ENCODE assay signal across 29 mouse cellular contexts in the genomic region with DNA sequence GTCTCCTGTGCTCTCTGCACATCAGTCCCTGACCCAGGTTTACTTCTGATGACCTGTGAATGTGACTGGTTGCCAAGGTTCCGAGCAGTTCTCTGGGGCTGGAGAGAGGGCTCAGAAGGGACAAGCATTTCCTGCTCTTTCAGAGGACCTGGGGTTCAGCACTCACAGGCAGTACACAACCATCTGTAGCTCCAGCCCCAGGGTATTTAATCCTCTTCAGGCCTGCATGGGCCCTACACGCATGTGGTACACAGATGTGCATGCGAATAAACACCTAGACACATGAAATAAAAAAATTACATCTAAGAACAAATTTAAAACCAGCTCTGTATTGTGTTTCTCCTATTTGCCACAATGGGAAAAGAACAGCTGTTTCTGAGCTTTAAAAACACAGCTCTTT.
DNase-seq lines count a peak whose midpoint lies in the region; ATAC-seq and TF ChIP-seq lines count a peak whose summit lies in the region.
"Had no signal": no experiment of that assay in that cellular context is flagged by ENCODE, and none has a peak within 500 bp of the region (broad histone marks: within the 10 kb centered on the region; RNA-seq: fewer than 3 reads in every experiment).

No protein-coding gene starts in this region.

- no peak for DNase-seq in heart, embryonic 10.5 days (ENCODE audit: low spot score)
- DNase-seq in heart, adult 18-20 months, result no peak
- no peak for DNase-seq in midbrain, postnatal 0 days (ENCODE audit: low spot score)
- DNase-seq: adrenal gland, postnatal 10 days; cerebellum, adult 11 months; cerebellum, adult 9-10 months; cerebellum, postnatal 36 days; gastrocnemius, postnatal 25 days; heart, adult 2 months; heart, postnatal 36 days; kidney, adult 11 months; kidney, postnatal 14 days; left cerebral cortex, postnatal 4 days; right cerebral cortex, postnatal 25 days; thymus, adult 18-20 months; thymus, postnatal 36 days had no signal

- no peak for TF ChIP-seq CTCF in E14TG2a.4 (conservative IDR thresholded peaks at IDR 0.05; ENCODE audit: low read length)
- no peak for TF ChIP-seq CTCF in midbrain, postnatal 0 days (IDR thresholded peaks at IDR 0.05)

- no peaks in the 10 kb centered on the region for H3K9me3 ChIP-seq in heart, embryonic 10.5 days
- no peaks in the 10 kb centered on the region for H3K9me3 ChIP-seq in E14TG2a.4 (ENCODE audit: low read length)
- no peaks in the 10 kb centered on the region for H3K9me3 ChIP-seq in embryonic facial prominence, embryonic 12.5 days
- no peaks in the 10 kb centered on the region for H3K9me3 ChIP-seq in limb, embryonic 12.5 days
- H3K9me3 ChIP-seq in midbrain, postnatal 0 days (ENCODE audit: low read length), result no peaks in the 10 kb centered on the region
- H3K9me3 ChIP-seq: forebrain, embryonic 13.5 days; heart, embryonic 15.5 days; hindbrain, embryonic 12.5 days; lung, embryonic 15.5 days; midbrain, embryonic 10.5 days; midbrain, embryonic 15.5 days had no signal

- H3K9ac ChIP-seq in embryonic facial prominence, embryonic 12.5 days, result no peak overlapping the region
- no peak overlapping the region for H3K9ac ChIP-seq in limb, embryonic 12.5 days (replicated peaks)
- H3K9ac ChIP-seq in midbrain, postnatal 0 days (replicated peaks; ENCODE audit: low read length, poor library complexity, severe bottlenecking), result no peak overlapping the region
- H3K9ac ChIP-seq: forebrain, embryonic 13.5 days; heart, embryonic 15.5 days; hindbrain, embryonic 12.5 days; lung, embryonic 15.5 days; midbrain, embryonic 15.5 days had no signal

- 70% methylated on average over 3 of the region's 3 CpGs for WGBS in heart, embryonic 10.5 days
- 50% methylated on average over 3 of the region's 3 CpGs for WGBS in embryonic facial prominence, embryonic 12.5 days
- WGBS in limb, embryonic 12.5 days, result 23% methylated on average over 3 of the region's 3 CpGs
- 80% methylated on average over 3 of the region's 3 CpGs for WGBS in midbrain, postnatal 0 days

- H3K4me1 ChIP-seq in heart, embryonic 10.5 days, result peaks cover 38% of the 10 kb centered on the region
- peaks cover 85% of the 10 kb centered on the region for H3K4me1 ChIP-seq in E14TG2a.4 (replicated peaks; ENCODE audit: low read depth, low read length)
- H3K4me1 ChIP-seq in embryonic facial prominence, embryonic 12.5 days, result peaks cover 19% of the 10 kb centered on the region
- peaks cover 24% of the 10 kb centered on the region for H3K4me1 ChIP-seq in limb, embryonic 12.5 days (replicated peaks)
- H3K4me1 ChIP-seq in midbrain, postnatal 0 days (ENCODE audit: insufficient read depth, low read length), result no peaks in the 10 kb centered on the region

- no peak overlapping the region for H3K4me2 ChIP-seq in embryonic facial prominence, embryonic 12.5 days (replicated peaks)
- no peak overlapping the region for H3K4me2 ChIP-seq in limb, embryonic 12.5 days
- H3K4me2 ChIP-seq in midbrain, postnatal 0 days (ENCODE audit: low read depth, low read length, poor library complexity, severe bottlenecking), result no peak overlapping the region
- H3K4me2 ChIP-seq: forebrain, embryonic 13.5 days; heart, embryonic 15.5 days; hindbrain, embryonic 12.5 days; liver, embryonic 11.5 days; lung, embryonic 15.5 days; midbrain, embryonic 15.5 days had no signal

- H3K27me3 ChIP-seq in heart, embryonic 10.5 days (ENCODE audit: insufficient read depth, poor library complexity, severe bottlenecking), result no peaks in the 10 kb centered on the region
- no peaks in the 10 kb centered on the region for H3K27me3 ChIP-seq in E14TG2a.4 (ENCODE audit: insufficient read depth, low read length)
- H3K27me3 ChIP-seq in embryonic facial prominence, embryonic 12.5 days, result no peaks in the 10 kb centered on the region
- 0 out of 2 replicates have a peak, but pooled peaks cover under 1% of the 10 kb centered on the region for H3K27me3 ChIP-seq in limb, embryonic 12.5 days
- no peaks in the 10 kb centered on the region for H3K27me3 ChIP-seq in midbrain, postnatal 0 days (ENCODE audit: insufficient read depth, low read length)
- H3K27me3 ChIP-seq: forebrain, embryonic 13.5 days; heart, embryonic 15.5 days; hindbrain, embryonic 12.5 days; lung, embryonic 15.5 days; midbrain, embryonic 15.5 days had no signal

- H3K4me3 ChIP-seq in heart, embryonic 10.5 days, result no peak overlapping the region
- peak overlapping the region; percentile 14; the same call in 1 of the 2 replicates for H3K4me3 ChIP-seq in E14TG2a.4 (replicated peaks; ENCODE audit: low read length)
- H3K4me3 ChIP-seq in embryonic facial prominence, embryonic 12.5 days, result no peak overlapping the region
- H3K4me3 ChIP-seq in limb, embryonic 12.5 days (replicated peaks), result no peak overlapping the region
- no peak overlapping the region for H3K4me3 ChIP-seq in midbrain, postnatal 0 days (ENCODE audit: low read depth, low read length)
- H3K4me3 ChIP-seq: forebrain, embryonic 13.5 days; heart, adult 2 months; heart, embryonic 15.5 days; hindbrain, embryonic 12.5 days; lung, embryonic 15.5 days; midbrain, embryonic 10.5 days; midbrain, embryonic 15.5 days had no signal

- H3K36me3 ChIP-seq in heart, embryonic 10.5 days, result no peaks in the 10 kb centered on the region
- H3K36me3 ChIP-seq in E14TG2a.4 (ENCODE audit: insufficient read depth, low read length), result no peaks in the 10 kb centered on the region
- no peaks in the 10 kb centered on the region for H3K36me3 ChIP-seq in embryonic facial prominence, embryonic 12.5 days
- H3K36me3 ChIP-seq in limb, embryonic 12.5 days, result no peaks in the 10 kb centered on the region
- H3K36me3 ChIP-seq in midbrain, postnatal 0 days (ENCODE audit: insufficient read depth, low read length), result no peaks in the 10 kb centered on the region
- H3K36me3 ChIP-seq: heart, embryonic 15.5 days; hindbrain, embryonic 12.5 days; lung, embryonic 15.5 days; midbrain, embryonic 10.5 days; midbrain, embryonic 15.5 days had no signal

- no peak for ATAC-seq in embryonic facial prominence, embryonic 12.5 days (ENCODE audit: insufficient number of reproducible peaks, insufficient read depth, low FRiP score, low TSS enrichment)
- peak; percentile 79 for ATAC-seq in limb, embryonic 12.5 days (ENCODE audit: insufficient number of reproducible peaks, insufficient read depth, low FRiP score, low TSS enrichment, low read depth)
- no peak for ATAC-seq in inflammation-experienced regulatory T-cells, adult 6 months
- ATAC-seq in midbrain, postnatal 0 days (ENCODE audit: low FRiP score), result no peak
- ATAC-seq: forebrain, embryonic 13.5 days; hindbrain, postnatal 0 days; midbrain, embryonic 15.5 days had no signal

- peak overlapping the region; percentile 31 for H3K27ac ChIP-seq in heart, embryonic 10.5 days
- peak overlapping the region; percentile 60; the same call in 1 of the 2 replicates for H3K27ac ChIP-seq in embryonic facial prominence, embryonic 12.5 days
- H3K27ac ChIP-seq in limb, embryonic 12.5 days, result peak overlapping the region; percentile 79; the same call in 1 of the 2 replicates
- H3K27ac ChIP-seq in midbrain, postnatal 0 days (ENCODE audit: low read depth, low read length), result no peak overlapping the region
- H3K27ac ChIP-seq: forebrain, embryonic 13.5 days; heart, adult 2 months; heart, embryonic 15.5 days; hindbrain, embryonic 12.5 days; hindbrain, postnatal 0 days; lung, embryonic 15.5 days; midbrain, embryonic 15.5 days; stomach, postnatal 0 days had no signal
